Mouse (Mus musculus) ES-CJ7 (cell line): ENCODE results near the gene Cdc34.
A peak's percentile ranks its signal among the peaks of the same experiment; 100 is the strongest.

Source experiments
- DNase-seq: peaks from one replicate; pipeline ENCODE4 v3.0.0; 2011; ENCODE audit warnings: low read depth, low spot score

Cdc34 gene

DNA sequence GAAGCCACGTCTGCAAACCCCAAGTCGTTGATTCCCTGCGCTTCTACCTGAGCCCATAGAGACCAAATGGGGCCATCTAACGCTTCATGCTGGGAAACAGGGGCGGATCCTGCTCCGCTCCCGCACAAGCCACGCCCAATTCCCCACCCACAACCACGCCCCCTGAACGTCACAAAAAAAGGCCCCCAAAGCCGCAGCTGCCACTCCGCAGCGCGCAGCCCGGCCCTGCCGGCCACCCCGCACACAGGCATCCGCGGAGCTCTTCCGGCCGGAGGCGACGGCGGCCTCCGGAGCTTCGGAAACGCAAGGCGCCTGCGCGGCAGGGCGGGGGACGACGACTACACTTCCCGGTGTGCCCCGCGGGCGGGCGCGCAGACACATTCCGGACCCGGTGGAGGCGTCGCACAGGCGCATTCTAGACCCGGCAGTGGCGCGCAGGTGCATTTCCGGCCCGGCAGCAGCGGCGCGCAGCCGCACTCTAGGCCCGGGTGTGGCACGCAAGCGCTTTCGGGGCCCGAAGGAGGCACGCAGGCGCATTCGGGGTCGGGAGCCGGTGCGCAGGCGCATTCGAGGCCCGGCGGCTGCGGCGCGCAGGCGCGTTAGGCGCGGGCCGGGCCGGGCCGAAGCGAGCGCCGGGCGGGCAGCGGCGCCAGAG lies at the start of gene Cdc34:
Cdc34 (plus strand) TSS at position 605 of the 655 bp plus-strand sequence.
- DNase-seq: peak; percentile 99

DNA sequence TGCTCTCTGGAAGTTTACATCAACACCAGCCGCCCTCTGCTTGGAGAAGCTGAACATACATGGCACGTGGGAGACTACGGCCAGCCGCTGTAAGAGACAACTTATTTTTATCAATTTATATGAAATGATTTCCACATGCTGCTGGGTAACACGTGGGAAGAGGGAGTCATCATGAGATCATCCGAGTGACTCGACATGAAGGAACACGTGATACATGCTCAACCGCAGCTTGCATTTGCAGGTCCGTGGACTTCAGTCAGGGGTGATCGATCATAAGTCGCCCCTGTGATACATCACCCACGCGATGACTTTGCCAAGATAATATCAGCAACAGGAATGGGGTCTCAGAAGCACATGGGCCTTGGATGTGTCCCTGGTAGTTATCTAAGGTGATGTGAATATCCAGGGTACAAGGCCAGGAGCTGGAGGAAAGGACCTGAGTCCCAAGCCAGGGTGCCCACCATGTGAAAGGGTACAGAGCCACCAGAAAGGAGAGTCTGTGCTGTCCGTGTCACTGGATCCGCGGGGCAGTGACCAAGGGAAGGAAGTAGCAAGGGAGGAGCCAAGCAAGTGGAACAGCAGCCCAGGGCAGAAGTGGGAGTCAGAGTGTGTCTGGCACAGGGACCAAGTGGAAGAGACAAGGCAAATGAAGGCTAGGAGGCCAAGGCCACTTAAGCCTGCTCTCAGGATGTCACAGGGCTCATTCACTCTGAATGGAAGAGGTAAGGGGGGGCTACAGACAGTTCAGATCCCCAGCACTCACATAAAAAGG lies 48.8 kb upstream of the Cdc34 start:
- no peak for DNase-seq

DNA sequence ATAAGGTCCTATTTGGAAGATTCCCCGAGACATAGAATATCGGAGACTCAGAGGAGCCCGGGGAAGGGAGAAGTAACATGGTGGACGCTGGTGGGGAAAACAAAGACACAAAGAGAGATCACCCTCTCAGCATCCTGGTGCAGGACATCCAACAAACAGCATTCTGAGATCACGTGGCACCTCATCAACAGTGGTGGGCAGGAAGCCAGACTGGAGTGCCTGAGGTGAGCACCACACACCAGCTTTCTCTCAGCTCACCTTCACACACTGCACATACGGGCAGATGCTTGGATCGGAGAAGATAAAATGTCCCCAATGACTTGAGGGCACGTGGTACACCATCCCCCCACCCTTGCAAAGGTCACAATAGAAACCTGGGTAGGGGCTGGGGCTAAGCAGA lies 45.7 kb upstream of the Cdc34 start:
- DNase-seq: no peak

GRCm38 (mm10) chr10:79637128-79638110 lies 44.6 kb upstream of the Cdc34 start, which contains the start of gene Shc2:
Gene Shc2, minus strand, starts transcription at chr10:79637918.
- peak; percentile 86 for DNase-seq

GRCm38 (mm10) chr10:79638486-79639204 lies 43.4 kb upstream of the Cdc34 start:
- peak; percentile 87 for DNase-seq

GRCm38 (mm10) chr10:79645711-79646110 lies 36.3 kb upstream of the Cdc34 start, which contains the start of gene Odf3l2:
Gene Odf3l2, minus strand, starts transcription at chr10:79645738.
- no peak for DNase-seq

GRCm38 (mm10) chr10:79649070-79649751 lies 32.8 kb upstream of the Cdc34 start:
- peak; percentile 79 for DNase-seq

- no peak for DNase-seq
Observed at GRCm38 (mm10) chr10:79652789-79653188, 29.2 kb upstream of the Cdc34 start.

DNA sequence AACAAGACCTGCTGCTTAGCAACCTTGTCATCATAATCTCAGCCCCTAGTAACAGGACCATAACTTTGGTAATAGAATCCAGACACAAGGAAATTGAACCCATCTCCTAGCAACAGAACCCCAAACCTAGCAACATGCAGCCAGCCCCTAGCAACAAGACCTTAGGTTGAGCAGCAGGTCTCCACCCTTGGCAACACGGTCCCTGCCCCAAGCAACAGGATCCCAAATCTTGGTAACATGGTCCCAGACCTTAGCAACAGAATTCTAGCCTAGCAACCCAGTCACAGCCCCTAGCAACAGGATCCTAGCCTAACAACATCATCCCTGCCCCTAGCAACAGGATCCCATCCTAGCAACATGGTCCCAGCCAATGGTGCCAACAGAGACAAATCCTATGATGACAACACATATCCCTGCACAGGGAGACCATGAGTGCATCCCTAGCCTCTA lies 27.0 kb upstream of the Cdc34 start:
- DNase-seq: no peak

DNA sequence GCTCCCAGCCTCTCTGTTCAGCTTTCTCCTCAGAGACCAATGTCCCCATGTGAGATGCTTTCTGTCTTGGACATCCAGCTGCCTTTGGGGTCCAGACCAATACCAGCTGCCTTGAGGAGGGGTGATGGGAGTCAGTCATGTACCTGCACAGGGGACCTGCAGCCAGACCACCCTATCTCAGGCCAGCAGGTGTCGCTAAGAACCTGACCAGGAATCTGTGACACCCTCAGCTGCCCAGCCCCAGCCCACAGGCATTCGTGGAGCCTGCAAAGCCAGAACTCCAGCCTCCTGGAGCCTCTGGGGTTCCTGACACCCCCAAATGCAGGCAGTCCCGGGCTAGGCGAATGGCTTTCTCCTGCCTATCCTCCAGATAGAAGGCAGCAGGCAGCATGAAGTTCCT lies 23.2 kb upstream of the Cdc34 start:
- peak; percentile 74 for DNase-seq

DNA sequence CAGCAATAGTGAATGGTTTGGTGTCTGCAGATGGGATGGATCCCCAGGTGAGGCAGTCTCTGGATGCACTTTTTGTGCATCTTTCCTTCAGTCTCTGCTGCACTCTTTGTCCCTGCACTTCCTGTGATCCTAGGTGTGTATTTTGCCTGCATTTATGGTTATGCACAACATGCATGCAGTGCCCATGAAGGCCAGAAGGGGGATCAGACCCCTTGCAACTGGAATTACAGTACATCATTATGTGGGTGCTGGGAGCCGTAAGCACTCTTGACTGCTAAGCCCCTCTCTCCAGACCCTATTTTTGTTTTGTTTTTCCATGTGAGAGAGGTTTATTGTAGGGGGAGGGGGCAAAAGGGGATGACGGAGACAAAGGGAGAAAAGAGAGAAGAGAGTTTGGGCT lies 21.7 kb upstream of the Cdc34 start:
- no peak for DNase-seq

DNA sequence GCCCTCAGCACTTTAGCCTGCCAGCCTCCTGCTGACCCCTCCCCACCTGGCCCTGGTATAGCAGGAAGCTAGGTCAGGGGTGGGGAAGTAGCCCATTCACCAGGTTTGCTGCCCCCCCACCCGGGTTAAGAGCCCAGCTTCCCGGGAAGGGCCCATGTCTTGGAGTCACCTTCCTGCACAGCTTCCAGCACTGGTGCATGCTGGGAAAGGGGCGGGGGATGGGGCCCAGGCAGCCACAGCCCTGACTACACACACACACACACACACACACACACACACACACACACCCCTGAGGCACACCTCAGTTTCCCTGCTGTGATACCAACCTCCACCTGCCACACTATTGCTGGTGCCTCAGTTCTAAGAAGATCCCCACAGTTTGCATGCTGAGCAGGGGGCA lies 20.1 kb upstream of the Cdc34 start:
- DNase-seq: peak; percentile 74

- peak; percentile 88 for DNase-seq
Observed at GRCm38 (mm10) chr10:79664131-79664665, 17.8 kb upstream of the Cdc34 start, which contains the start of gene Madcam1. Gene Madcam1, plus strand, starts transcription at chr10:79664559.

- DNase-seq: no peak
Observed at GRCm38 (mm10) chr10:79665051-79665450, 16.9 kb upstream of the Cdc34 start.

GRCm38 (mm10) chr10:79666493-79666892 lies 15.5 kb upstream of the Cdc34 start:
- no peak for DNase-seq

- no peak for DNase-seq
Observed at GRCm38 (mm10) chr10:79668076-79668475, 13.9 kb upstream of the Cdc34 start.

- peak; percentile 90 for DNase-seq
Observed at GRCm38 (mm10) chr10:79668771-79669575, 13.0 kb upstream of the Cdc34 start, which contains the start of gene Tpgs1. Gene Tpgs1, plus strand, starts transcription at chr10:79669369.

DNA sequence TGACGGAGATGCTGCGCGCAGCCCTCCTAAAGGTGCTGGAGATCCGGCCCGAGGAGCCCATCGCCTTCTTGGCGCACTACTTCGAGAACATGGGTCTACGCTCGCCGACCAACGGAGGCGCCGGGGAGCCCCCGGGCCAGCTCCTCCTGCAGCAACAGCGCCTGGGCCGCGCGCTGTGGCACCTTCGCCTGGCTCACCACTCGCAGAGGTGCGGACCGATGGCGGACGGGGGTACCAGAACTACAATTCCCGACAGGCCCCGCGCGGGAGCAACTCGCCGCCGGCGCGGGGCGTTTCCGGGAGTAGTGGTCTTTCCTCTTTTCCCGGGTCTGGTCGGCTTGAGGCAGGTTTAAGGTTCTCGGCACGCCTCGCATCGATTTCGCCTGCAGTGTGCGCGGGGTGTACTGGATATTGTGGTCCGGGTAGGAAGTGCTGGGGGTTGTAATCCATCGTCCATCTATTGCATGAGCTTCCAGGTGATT lies 12.4 kb upstream of the Cdc34 start:
- peak; percentile 95 for DNase-seq
